Mouse (Mus musculus) layer of hippocampus, adult 9-11 months (tissue): ENCODE data around the gene Slc17a5.
"Not testable (repeated sequence)": the region's sequence is repeated elsewhere in the genome, so short reads cannot be mapped to it uniquely, and the experiment has no call there.

Experiments used
- DNase-seq: peaks from one replicate; pipeline ENCODE4 v3.0.0; 2022

Gene Slc17a5

GRCm38 (mm10) chr9:78514681-78515080 lies 73.2 kb downstream of the Slc17a5 start:
- no peak for DNase-seq

GRCm38 (mm10) chr9:78513776-78514500 lies 73.9 kb downstream of the Slc17a5 start:
- DNase-seq, result no peak

- no peak for DNase-seq
Observed at GRCm38 (mm10) chr9:78511705-78512104, 76.1 kb downstream of the Slc17a5 start.

GRCm38 (mm10) chr9:78508106-78508786 lies 79.6 kb downstream of the Slc17a5 start:
- no peak for DNase-seq

GRCm38 (mm10) chr9:78506722-78507077 lies 81.1 kb downstream of the Slc17a5 start:
- no peak for DNase-seq

- DNase-seq, result no peak
Observed at GRCm38 (mm10) chr9:78506002-78506721, 81.7 kb downstream of the Slc17a5 start.

GRCm38 (mm10) chr9:78505223-78505622 lies 82.6 kb downstream of the Slc17a5 start:
- DNase-seq, result no peak

- DNase-seq, result no peak
Observed at GRCm38 (mm10) chr9:78504679-78505078, 83.2 kb downstream of the Slc17a5 start.

- DNase-seq, result no peak
Observed at GRCm38 (mm10) chr9:78504133-78504532, 83.7 kb downstream of the Slc17a5 start.

GRCm38 (mm10) chr9:78503223-78504079 lies 84.4 kb downstream of the Slc17a5 start:
- DNase-seq, result no peak

- DNase-seq, result no peak
Observed at GRCm38 (mm10) chr9:78501284-78501683, 86.6 kb downstream of the Slc17a5 start.

- no peak for DNase-seq
Observed at GRCm38 (mm10) chr9:78500386-78500785, 87.5 kb downstream of the Slc17a5 start.

- DNase-seq, result no peak
Observed at GRCm38 (mm10) chr9:78493171-78493570, 94.7 kb downstream of the Slc17a5 start.

- DNase-seq, result no peak
Observed at GRCm38 (mm10) chr9:78492254-78492653, 95.6 kb downstream of the Slc17a5 start.

- no peak for DNase-seq
Observed at GRCm38 (mm10) chr9:78491169-78491568, 96.7 kb downstream of the Slc17a5 start.

- DNase-seq, result no peak
Observed at GRCm38 (mm10) chr9:78488890-78489420, 98.9 kb downstream of the Slc17a5 start, which contains the start of gene Eef1a1. Gene Eef1a1, minus strand, starts transcription at chr9:78489151.

- DNase-seq, result not testable (repeated sequence)
Observed at GRCm38 (mm10) chr9:78488021-78488420, 99.8 kb downstream of the Slc17a5 start.
